Mouse (Mus musculus) WW6 (cell line): ENCODE measurements around the gene Erfe.

Experiments used
- DNase-seq: peaks from one replicate; pipeline ENCODE4 v3.0.0-alpha.2; 2013; ENCODE audit warnings: low read depth, low spot score

The Erfe gene

DNA sequence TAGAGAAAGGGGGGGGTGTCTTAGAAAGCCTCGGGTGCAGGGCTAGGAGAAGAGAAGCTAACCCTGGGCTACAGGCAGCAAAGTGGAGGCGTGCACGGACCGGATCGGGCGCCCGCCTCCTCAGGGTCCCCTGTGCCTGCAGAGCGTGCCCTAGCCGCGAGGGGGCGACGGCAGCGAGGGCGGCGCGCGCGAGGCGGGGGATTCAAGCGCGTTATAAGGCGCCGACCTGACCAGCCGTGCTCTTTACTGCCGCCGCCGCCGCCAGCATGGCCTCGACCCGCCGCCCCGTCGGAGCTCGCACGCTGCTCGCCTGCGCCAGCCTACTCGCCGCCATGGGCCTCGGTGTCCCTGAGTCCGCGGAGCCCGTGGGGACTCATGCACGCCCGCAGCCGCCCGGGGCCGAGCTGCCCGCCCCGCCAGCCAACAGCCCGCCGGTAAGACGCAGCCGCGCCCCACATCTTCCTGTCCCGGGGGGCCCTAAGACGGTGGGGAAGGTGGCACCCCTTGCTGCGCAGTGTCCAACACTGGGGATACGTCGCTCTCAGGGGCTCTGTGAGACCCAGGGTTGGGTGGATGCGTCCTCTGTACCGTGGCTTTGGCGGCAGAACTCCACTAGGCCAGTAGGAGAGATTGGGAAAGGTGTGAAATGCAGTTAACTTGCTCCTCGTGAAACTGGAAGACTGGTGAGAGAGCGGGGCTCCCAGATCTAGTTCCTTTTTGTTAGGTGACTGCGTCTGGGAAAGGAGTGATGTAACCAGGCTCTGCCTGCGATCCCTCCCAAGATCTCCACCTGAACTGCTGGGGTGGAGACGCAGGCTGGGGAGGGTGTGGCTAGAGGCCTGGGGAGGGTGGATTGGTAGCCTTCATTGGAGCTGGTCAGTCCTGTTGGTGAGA is at the start of gene Erfe:
Erfe (plus strand) TSS at position 216 of the 894 bp plus-strand sequence.
- DNase-seq: peak; percentile 55

DNA sequence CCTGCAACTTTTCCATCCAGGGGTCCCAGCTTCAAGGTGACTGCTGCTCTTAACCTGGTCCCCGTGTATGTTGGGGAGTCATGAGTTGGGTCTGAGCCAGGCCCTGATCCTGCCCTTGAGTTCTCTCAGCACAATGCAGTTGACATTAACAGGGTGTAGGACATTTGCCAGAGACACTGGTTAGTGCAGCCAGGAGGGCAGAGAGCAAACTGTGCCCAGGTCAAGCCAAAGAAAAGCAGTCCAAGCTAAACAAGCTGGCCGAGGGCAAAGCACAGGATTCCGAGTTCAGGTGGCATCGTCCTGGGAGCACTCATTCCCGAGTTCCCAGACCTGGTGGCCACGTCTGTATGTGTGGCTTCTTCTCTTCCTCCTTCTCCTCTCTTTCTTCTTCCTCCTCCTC is 48.6 kb upstream of the Erfe start:
- DNase-seq: no peak

DNA sequence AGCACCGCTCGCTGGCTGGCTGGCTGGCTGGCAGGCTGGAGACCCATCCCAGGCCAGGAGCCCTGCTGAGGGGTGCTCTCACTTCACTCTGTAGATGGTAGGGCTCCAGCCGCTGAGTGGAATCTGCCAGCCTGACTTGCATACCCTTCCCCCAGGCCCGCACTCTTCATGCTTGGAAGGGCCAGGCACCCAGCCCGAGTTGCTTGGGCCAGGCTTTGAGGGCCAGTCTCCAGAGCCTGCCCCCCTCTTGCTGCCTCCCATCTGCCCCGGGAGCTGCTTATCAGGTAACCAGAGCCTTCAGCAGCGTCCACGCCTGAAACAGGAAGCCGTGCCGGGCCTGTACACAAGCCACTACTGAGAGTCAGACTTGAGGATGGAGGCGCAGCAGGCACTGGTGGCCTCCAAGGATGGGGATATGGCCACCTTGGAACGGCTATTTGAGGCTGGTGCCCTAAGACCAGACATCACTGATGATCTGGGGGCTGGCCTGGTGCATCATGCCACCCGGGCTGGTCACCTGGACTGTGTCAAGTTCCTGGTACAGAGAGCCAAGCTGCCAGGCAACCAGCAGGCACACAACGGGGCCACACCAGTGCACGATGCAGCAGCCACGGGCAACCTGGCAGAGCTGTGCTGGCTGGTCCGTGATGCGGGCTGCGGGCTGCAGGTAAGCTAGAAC is 44.3 kb upstream of the Erfe start, which contains the start of gene Espnl:
Espnl (plus strand) TSS at position 316 of the 679 bp plus-strand sequence.
- DNase-seq: no peak

DNA sequence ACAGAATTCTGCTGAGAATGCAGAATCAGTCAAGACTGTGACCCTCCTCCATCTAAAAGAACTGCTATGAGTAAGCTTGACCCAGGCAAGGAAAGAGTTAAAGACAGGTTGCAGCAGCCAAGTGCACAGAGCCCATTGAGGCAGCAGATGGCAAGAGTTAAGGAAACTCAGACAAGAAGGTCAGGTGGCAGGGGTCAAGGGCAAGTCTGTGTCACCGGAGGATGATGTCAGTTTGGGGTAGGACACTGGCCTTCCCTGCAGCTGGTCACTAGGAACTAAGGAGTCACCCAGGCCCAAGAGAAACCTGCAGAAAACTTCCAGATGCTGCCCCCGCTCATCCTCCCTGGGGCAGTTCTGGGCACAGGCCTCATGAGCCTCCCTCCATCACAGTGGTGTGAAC is 41.6 kb upstream of the Erfe start:
- no peak for DNase-seq

DNA sequence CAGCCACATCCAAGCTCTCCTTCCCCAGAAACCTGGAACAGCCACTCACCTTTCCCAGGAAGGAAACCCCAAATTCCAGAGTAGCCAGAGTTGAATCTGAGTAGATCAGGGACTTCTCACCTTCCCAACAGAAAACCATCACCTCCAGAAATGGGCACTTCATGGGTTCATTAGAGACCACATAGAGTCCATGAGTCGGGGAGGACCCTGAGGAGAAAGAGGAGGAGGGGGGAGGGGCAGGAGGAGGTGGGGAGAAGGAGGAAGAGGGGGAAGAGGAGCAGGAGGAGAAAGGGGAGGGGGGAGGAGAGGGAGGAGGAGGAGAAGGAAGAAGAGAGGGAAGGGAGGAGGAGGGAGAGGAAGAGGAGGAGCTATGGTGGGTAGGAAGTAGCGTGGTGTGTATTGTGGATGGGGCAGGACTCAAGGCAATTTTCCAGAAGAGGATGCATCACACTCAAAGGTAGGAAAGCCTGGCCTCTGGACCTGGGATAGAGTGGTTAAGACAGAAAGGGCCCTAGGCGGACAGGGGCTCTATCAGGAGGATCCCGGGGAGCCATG is 40.7 kb upstream of the Erfe start:
- no peak for DNase-seq

DNA sequence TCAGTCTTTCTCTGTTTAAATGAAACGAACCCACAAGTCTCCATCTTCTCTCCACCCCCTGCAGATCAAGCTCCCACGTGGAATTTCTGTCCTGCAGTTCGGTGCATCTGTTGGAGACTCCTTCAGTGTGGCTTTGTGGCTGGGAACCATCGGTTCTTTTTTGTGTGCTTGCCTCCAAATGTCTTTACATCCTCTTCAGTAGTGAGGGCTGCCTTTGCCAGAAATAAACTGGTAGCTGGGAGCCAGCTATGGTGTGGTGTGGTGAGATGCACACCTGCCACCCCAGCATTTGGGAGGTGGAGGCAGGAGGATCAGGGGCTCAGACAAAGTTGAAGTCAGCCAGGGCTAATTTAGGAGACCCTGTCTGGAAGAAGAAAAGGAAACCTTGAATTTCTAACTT is 34.1 kb upstream of the Erfe start:
- no peak for DNase-seq

DNA sequence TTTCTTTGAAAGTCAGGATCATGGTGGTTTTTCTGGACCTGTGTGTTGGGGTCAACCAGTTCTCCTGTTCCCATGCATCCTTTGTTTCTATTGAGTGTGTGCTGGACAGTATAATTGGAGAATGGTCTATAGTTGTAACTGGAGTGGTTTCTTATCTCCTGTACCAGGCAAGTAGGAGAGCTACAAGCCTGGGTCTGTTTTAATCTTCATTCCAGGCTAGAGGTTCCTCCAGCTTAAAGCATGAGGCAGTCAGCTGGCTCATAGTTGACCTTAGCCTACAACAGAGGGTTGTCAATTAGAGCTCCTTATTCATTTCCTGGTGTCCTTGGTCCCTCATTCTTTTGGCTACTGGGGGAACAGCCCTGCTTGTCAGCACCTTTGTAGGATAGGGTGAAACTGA is 32.6 kb upstream of the Erfe start:
- no peak for DNase-seq

DNA sequence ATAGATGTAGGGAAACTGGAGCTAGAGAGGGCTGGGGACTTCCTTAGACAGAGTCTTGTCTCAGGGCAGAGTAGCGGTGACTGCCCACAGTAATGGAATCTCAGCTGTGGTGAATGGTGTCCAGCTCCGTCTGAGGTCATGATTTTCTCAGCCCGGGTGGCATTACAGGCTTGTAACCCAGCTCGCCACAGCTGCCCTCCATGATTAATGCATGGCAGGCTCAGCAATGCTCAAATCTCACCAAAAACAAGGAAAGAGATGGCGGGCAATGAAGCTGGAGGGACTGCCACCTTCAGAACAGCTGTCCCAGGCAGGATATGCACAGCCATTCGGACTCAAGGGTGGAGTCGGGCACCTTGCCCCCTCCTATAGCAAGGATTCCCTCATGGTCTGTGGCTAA is 28.9 kb upstream of the Erfe start:
- DNase-seq: no peak

DNA sequence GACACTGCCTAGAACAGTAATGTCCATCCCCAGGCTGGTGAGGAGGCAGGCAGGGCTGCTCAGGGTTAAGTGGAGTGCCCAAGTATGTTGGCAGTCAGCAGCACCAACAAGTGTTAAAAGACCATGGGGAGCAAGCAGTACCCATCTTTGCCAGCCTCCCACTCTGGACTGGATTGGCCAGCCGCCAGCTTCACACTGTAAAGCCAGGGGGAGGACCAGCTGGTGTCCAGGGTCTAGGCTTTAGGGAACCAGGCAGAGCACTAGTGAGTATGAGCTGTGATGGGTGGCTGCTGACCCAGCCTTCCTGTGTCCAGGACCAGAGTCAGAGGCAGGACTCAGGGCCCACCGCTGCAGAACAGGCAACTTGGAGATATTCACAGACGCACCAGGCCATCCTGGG is 22.2 kb upstream of the Erfe start:
- DNase-seq: no peak

DNA sequence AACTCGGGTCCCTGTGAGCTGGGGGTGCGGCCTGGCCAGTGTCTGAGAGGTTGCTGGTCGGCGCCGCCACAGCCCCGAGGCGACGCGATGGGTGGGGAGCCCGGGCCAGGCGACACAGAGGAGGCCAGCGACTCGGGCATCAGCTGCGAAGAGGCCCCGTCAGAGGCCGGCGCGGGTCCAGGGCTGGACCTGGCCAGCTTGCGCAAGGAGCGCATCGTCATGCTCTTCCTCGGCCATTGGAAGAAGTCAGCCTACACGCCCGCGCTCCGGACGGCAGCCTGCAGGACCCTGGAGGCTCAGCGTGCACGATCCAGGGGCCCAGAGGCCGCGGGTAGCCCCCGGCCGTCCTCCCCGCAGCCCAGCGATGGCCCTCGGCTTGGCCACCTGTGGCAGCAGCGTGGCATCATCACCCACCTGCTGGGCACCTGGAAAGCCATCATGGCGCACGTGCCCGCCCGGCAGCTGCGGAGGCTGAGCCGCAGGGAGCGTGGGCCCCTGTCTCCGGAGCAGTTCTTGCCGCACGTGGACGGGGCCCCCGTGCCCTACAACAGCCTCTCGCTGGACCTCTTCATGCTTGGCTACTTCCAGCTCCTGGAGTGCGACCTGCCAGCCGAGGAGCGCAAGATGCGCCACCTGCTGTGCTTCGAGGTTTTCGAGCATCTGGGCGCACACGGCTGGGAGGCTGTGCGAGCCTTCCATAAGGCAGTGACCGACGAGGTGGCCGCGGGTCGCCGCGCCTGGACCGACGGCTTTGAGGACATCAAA is 21.1 kb upstream of the Erfe start:
- no peak for DNase-seq

DNA sequence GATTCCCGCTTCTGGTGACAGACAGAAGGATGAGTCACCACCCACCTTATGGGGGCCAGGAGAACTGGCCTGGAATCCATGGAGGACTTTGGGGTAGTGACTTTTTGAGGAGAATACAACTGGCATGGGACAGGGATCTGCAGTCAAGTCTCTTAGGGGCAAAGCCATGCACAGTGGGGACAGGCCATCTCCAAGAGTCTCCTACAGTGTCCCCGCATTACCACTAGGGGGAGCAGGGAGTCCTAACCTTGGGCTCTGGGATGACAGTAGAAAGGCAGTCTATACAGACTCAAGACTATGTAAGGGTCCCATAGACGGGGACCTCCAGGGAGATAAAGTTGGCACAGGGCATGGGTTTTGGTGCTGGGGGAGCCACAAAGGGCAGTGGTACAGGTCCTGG is 19.3 kb upstream of the Erfe start:
- no peak for DNase-seq

DNA sequence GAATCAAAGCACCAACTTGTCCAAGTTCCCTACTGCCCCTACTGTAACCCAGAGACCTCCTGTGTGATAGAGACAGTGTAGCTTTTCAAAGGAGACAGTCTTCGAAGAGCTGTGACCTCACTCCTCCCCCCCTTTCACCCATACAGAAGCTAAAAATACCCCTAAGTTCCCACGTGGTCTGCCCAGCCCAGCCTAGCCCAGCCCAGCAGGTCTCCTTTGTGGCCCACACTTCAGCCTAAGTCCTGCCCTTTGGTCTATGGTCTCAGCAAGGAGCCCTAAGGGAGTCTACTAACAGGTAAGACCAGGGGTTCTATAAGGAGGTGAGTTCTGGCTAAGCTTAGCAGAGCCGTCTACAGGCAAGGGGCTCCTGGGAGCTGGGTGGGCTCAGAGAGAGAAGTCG is 15.4 kb upstream of the Erfe start, which contains the start of gene Klhl30:
Klhl30 (plus strand) TSS at position 176 of the 400 bp plus-strand sequence.
- DNase-seq: no peak

DNA sequence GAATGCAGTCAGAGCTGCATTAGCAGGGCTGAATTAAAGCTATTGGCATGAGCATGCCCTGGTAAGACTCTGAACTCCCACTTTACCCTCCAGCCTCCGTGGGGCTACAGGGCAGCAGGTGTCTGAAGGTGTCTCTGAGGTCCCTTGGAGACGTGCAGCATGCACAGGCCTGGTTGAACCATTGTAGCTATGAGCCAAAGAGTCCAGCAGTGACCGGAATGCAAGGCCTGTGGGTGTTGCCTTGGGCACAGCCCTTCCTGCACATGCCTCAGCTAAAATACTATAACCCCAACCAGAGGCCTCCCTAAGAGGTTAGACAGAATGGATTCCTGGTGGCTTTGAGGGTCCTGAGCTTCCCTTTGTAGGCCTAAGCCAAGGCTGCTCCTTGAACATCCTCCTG is 15.0 kb upstream of the Erfe start:
- DNase-seq: no peak

DNA sequence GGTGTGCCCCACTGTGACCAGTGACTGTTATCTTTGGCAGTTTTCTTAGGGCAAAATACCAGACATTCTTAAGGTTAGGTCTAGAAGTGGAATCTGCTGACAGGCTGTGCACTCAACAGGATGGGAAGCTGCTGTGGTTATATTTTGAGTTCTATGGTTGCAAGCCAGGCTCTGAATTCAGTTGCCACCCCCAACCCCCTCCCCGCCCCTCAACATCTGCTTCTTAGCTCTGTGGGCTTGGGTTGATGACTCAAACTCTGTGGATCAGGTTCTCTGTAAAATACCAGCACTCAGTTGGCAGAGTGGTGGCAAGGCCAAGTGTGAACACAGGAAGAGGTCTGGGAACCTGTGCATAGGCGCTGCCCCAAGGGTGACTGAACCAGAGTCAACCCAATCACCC is 14.0 kb upstream of the Erfe start:
- DNase-seq: no peak

DNA sequence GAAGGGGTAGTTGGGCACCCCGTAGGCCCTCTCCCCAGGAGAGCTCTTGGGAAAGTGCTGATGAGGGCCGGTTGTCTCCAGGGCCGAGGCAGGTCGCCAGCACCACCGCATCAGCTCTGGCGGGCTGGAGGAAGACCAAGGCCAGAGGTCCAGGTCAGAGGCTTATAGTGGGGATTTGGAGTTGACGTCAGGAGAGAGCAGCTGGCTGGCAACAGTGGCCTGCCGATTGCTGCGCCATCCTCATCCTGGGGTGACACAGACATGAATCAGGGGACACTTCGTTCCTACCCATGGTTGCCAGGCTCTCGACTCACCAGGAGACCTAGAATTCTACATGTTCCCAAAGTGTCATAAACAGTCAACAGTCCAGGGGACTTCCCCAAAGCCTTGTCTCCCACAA is 10.1 kb upstream of the Erfe start:
- DNase-seq: no peak

DNA sequence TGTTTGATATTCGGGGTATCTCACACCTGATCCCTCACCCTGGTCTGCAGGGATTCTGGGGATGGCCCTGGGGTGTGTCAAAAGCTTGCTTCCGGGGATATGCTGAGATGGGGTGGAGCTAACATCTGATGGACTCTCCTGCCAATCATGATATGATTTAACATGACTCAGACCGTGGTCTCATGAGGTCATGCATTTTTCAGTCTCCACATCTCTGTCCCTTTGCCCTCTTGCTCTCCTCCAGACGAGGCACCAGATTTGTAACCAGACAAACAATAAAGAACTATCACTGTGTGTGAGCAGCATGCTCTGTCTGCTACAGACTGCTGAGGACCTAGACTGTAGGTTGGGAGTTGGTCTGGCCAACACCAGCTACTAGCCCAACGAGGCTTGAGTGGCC is 4.1 kb upstream of the Erfe start:
- no peak for DNase-seq

DNA sequence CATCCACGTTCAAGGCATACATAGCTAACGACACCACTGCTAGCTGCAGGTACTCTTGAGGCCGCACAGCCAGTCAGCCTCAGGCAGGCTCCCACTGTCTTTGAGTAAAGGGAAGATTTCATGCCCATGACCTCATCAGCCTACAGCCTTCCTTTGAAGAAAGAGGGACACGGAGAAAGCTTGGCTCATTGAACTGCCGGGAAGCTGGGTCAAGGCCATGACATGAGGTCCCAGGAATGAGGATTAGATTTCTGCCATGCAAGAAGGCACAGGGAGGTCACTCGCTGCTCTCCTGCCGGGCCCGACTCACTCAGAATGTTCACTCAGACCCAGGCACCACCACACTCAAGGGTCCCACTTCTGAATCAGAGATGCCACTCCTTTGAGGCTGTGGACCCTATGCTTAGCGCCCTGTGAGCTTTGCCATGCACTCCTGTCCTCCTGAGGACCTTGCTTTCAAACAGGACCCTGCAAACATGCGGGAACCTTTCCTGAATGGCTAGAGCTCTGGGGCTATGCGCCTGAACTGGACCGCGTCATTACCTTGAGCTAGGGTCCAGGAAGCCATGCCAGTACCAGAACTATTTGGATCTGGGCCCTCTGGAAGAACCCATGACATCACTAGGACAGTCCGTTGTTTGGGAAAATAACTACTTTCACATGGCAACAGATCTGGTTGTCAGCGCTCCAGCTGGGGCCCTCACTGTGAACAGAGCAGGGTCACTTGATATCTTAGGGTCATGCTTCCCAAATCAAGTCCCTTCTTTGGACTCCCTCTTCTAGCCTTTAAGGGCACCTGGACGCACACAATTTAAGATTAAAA is 1.2 kb upstream of the Erfe start:
- DNase-seq: no peak

DNA sequence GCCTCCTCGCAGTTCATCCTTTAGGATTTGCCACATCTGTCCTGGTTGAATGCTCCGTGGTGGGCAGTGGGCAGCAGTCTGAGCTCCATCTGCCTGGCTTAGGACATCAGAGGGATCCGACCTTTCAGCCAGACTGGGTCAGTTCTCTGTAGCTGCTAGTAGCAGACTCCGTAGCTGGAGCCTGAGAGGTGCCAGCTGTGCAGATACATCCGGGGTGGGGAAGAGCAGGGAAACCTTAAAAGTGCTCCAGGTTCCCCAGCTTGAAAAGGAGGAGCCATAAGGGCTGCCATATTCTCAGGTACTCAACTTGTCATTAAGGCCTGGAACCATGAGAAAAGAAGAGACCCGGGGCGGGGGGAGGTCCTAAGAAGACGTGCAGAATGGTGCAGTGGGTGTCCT is 415 bp upstream of the Erfe start:
- no peak for DNase-seq

DNA sequence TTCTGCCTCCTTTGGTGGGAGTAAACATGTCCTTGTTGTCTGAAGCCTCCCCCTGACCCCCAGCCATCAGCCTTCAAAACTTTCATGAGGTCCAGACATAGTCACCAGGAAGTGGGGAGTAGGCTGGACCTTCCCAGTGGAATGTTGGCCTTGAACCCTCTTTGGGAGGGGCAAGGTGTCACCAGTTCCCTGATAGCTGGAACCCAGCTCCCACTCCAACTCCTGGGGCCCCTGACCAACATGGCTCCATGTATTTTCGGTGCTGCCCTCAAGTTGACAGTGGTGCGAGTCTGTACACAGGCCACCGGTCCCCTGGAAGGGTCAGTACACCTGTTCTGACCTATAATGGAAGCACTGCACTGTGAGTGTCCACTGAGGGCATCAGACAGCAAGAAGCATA is 1.1 kb downstream of the Erfe start:
- DNase-seq: no peak

DNA sequence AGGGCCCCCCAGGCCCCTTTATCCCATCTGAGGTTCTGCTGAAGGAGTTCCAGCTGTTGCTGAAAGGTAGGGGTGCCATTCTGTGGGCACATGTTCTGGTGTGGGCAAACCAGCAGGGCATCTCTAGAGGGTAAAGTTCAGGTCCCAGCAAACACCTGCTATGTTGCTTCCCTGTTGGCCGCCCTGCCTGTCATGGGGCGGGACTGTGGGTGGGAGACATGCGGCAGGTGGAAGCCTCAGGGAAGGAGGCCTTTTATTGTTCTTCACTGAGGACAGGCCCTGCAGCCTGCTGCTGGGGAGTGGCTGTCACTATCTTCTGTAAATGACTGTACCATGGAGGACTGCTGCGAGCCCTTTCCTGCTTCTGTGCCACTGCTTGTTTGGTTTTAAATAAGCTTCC is 3.2 kb downstream of the Erfe start:
- no peak for DNase-seq

DNA sequence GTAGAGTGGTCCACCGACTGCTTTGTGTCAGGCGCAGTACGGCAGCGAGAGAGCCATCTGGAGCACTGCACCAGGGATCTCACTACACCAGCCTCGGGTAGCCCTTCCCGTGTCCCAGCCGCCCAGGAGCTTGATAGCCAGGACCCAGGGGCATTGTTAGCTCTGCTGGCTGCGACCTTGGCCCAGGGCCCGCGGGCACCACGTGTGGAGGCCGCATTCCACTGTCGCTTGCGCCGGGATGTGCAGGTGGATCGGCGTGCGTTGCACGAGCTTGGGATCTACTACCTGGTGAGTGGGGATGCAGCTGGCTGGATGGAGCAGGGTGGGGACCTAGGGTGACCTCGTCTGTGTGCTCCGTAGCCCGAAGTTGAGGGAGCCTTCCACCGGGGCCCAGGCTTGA is 3.8 kb downstream of the Erfe start:
- DNase-seq: no peak
